Mouse (Mus musculus) heart, embryonic 13.5 days (tissue): ENCODE data around the gene Plxnd1. TPM values are rescaled to one million over a fixed set of nuclear protein-coding genes. Genes with fewer than 3 reads are reported as not detected.

Source experiments
- ATAC-seq: fragments of 200-750 bp; cut with Nextera tagmentation; 2 replicates; pipeline ENCODE4 v1.8.0; 2017; ENCODE audit warnings: moderate TSS enrichment; ENCODE audit not compliant: insufficient number of reproducible peaks, low FRiP score, low TSS enrichment; ENCODE audit errors: extremely low read depth
- H3K27ac ChIP-seq: fragments of 300-500 bp; sonication (generic); replicated peaks from 2 replicates; pipeline ENCODE4 v1.5.1; 2015; ENCODE audit warnings: moderate library complexity, mild to moderate bottlenecking, inconsistent platforms
- H3K27me3 ChIP-seq: fragments of 300-500 bp; sonication (generic); replicated peaks from 2 replicates; pipeline ENCODE4 v1.6.1; 2015; ENCODE audit warnings: mild to moderate bottlenecking, inconsistent platforms
- H3K36me3 ChIP-seq: fragments of 300-500 bp; sonication (generic); 2 replicates; pipeline ENCODE4 v1.6.1; 2015; ENCODE audit warnings: mild to moderate bottlenecking, inconsistent platforms
- H3K4me1 ChIP-seq: fragments of 300-500 bp; sonication (generic); 2 replicates; pipeline ENCODE4 v1.6.1; 2015; ENCODE audit warnings: inconsistent platforms
- H3K4me2 ChIP-seq: fragments of 300-500 bp; sonication (generic); 2 replicates; pipeline ENCODE4 v1.6.1; 2015; ENCODE audit warnings: inconsistent platforms, mild to moderate bottlenecking, moderate library complexity
- H3K4me3 ChIP-seq: fragments of 300-500 bp; sonication (generic); 2 replicates; pipeline ENCODE4 v1.5.1; 2015; ENCODE audit warnings: moderate library complexity, mild to moderate bottlenecking, inconsistent platforms
- H3K9ac ChIP-seq: fragments of 300-500 bp; sonication (generic); 2 replicates; pipeline ENCODE4 v1.6.1; 2015; ENCODE audit warnings: inconsistent platforms, mild to moderate bottlenecking, moderate library complexity
- H3K9me3 ChIP-seq: fragments of 300-500 bp; sonication (generic); 2 replicates; pipeline ENCODE4 v1.6.1; 2016; ENCODE audit warnings: inconsistent platforms
- WGBS: fragments of 180-500 bp; shearing (Covaris S2); methylation state at CpG from one replicate; pipeline ENCODE4 v1.1.7; 2015; ENCODE audit warnings: mixed read lengths; 5-methylcytosine and 5-hydroxymethylcytosine counted together
- polyA plus RNA-seq: library from polyadenylated mRNA; unstranded; fragments of >200 nt; fragmentation: Nextera tagmentation; extraction: Ambion mirVana; gene quantifications from 2 replicates; pipeline ENCODE4 v1.2.1, GENCODE M21; 2015

Gene Plxnd1
- polyA plus RNA-seq, 1 experiment from 2014 or later, result 39.6 TPM

DNA sequence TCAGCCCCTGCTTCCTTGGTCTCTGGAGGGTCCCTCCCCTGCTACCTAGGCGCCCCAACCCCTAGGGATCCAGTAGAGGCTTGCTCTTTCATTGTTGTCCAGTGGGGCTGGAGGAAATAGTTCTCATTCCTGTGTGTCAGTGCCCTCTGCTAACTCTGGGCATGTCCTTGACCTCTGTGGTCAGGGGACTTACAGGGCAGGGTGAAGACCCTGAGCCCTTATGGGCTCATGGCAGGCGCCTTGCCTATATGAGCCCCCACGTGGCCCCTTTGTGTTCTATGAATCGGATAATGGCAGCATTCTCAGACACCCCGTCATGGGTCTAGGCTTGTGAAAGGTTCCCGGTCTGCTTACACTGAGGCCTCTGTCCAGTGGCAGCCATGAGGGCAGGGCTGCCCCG lies 4.0 kb upstream of the Plxnd1 start:
- Histone ChIP-seq H3K9ac (peak overlapping the region; percentile 42; the same call in 1 of the 2 replicates), H3K9me3 (peaks cover 10% of the 10 kb centered on the region), H3K27me3 (peaks cover 12% of the 10 kb centered on the region), H3K4me1 (peaks cover 64% of the 10 kb centered on the region), H3K27ac (peak overlapping the region; percentile 88), H3K36me3 (no peaks in the 10 kb centered on the region), H3K4me2 (peak overlapping the region; percentile 24), H3K4me3 (no peak overlapping the region)
- no peak for ATAC-seq
- WGBS, result 74% methylated on average over 7 of the region's 7 CpGs

DNA sequence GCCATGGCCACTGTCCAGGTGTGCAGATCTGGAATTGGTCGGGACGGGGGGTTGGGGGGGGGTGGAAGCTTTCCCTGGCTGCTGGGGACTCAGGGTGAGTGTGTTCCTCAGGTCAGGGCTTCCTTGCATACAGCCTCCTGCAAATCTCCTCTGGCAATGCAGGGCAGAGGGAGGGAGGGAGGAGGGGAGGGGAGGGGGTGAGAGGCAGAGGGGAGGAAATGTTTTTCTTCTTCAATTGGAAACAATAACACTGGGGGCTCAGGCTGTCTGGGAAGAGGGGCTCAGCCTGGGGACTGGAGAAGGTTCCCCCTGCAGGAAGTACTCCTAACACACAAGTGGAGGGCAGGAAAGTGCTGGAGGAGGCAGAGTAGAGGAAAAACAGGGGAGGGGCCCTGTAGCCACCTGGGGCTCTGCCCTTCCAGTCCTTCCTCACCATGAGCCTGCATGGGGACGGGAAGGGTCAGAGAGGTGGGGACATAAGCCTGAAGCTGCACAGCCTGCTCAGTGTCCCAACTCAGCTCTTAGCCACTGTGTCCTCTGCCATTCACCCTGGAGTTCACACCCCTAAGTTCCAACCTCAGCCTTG lies 3.0 kb upstream of the Plxnd1 start:
- Histone ChIP-seq H3K4me2 (peak overlapping the region; percentile 24), H3K4me1 (peaks cover 66% of the 10 kb centered on the region), H3K36me3 (no peaks in the 10 kb centered on the region), H3K27ac (peak overlapping the region; percentile 88), H3K9me3 (peaks cover 10% of the 10 kb centered on the region), H3K4me3 (no peak overlapping the region), H3K9ac (no peak overlapping the region), H3K27me3 (peaks cover 22% of the 10 kb centered on the region)
- WGBS, result 22% methylated on average over 3 of the region's 3 CpGs
- no peak for ATAC-seq

DNA sequence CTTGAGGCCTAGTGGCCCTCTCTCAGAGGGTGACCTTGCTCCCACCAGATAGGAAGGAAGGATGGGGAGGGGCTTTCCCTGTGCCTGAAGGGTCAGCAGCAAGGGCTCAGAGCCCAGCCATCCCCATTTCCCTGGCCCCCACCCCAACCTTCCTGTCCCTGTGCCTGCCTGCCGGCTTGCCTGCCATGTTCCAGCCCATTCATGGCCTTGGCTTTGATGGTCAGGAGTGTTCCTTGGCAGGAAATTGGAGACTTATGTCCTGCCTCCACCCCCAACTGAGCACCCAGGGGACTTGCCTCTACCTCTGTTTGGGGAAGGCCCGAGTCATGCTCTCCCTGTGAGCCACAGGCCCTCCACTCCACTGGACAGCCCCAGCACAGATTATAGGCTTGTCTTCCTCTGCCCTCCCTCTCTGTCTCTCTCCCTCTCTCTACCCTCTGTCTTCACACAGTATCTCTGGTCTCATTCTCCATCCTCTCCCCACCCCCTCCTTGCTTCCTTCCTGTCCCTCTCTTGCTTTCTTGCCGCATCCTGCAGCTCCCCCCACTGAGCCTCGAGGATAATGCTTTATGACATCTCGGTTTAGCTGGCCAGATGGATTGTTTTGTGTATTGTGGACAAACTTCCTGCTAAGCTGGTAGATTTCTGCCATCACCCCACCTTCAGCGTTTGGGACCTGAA lies 1.5 kb upstream of the Plxnd1 start:
- peaks cover 10% of the 10 kb centered on the region for H3K9me3 ChIP-seq
- H3K27me3 ChIP-seq, result peaks cover 29% of the 10 kb centered on the region
- H3K9ac ChIP-seq, result no peak overlapping the region
- no peak for ATAC-seq
- WGBS, result 30% methylated on average over 6 of the region's 6 CpGs
- peak overlapping the region; percentile 88 for H3K27ac ChIP-seq
- peak overlapping the region; percentile 76 for H3K4me2 ChIP-seq
- no peak overlapping the region for H3K4me3 ChIP-seq
- peaks cover 68% of the 10 kb centered on the region for H3K4me1 ChIP-seq
- H3K36me3 ChIP-seq, result no peaks in the 10 kb centered on the region

GRCm38 (mm10) chr6:115995531-115995941 lies 731 bp upstream of the Plxnd1 start:
- H3K27ac ChIP-seq, result peak overlapping the region; percentile 88
- H3K4me2 ChIP-seq, result peak overlapping the region; percentile 76
- H3K27me3 ChIP-seq, result peaks cover 31% of the 10 kb centered on the region
- H3K9ac ChIP-seq, result 0 out of 2 replicates have a peak overlapping the region, but pooled peaks have one; percentile 57
- no peaks in the 10 kb centered on the region for H3K36me3 ChIP-seq
- H3K4me1 ChIP-seq, result peaks cover 75% of the 10 kb centered on the region
- 46% methylated on average over 4 of the region's 4 CpGs for WGBS
- ATAC-seq, result no peak
- peak overlapping the region; percentile 67 for H3K4me3 ChIP-seq
- H3K9me3 ChIP-seq, result peaks cover 10% of the 10 kb centered on the region

- Histone ChIP-seq H3K9me3 (peaks cover 10% of the 10 kb centered on the region), H3K27ac (peak overlapping the region; percentile 88), H3K36me3 (no peaks in the 10 kb centered on the region), H3K4me3 (peak overlapping the region; percentile 67), H3K4me1 (peaks cover 84% of the 10 kb centered on the region), H3K27me3 (peaks cover 33% of the 10 kb centered on the region), H3K9ac (peak overlapping the region; percentile 86), H3K4me2 (peak overlapping the region; percentile 76)
- no peak for ATAC-seq
- under 1% methylated on average over 90 of the region's 93 CpGs for WGBS
These were observed 494 bp downstream of the Plxnd1 start for GRCm38 (mm10) chr6:115994146-115994876.

DNA sequence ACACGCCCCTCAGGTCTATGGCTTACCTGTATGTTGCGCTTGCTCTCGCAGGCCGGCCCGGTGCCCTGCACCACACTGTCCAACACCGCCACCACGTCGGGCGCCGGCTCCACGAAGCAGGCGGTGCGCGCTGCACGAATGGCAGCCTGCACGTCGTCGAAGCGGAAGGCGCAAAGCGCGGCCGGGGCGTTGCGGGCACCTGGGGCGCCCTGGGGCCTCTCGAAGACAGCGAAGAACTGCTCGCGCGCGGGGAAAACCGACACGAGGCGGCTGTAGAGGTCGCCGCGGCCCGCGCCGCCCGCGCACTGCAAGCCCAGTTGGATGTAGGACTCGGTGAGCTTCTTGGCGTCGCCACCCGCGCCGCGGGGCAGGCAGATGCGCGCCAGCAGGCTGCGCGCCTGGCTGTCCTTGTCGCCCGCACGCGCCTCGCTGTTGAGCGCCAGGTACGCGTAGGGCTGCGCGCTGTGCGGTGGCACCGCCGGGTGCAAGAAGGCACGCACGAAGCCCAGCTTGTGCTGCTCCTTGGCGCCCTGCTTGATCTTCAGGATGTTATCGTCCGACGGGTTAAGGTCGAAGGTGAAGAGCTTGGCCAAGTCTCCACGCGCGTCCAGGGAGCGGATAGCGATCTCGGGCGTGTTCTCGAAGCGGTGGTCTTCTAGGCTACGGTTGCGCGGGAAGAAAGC lies 1.2 kb downstream of the Plxnd1 start:
- peak overlapping the region; percentile 86 for H3K9ac ChIP-seq
- H3K27me3 ChIP-seq, result peaks cover 33% of the 10 kb centered on the region
- peak overlapping the region; percentile 88 for H3K27ac ChIP-seq
- no peaks in the 10 kb centered on the region for H3K36me3 ChIP-seq
- ATAC-seq, result no peak
- H3K4me1 ChIP-seq, result peaks cover 84% of the 10 kb centered on the region
- 2% methylated on average over 86 of the region's 86 CpGs for WGBS
- H3K4me2 ChIP-seq, result peak overlapping the region; percentile 76
- peak overlapping the region; percentile 67 for H3K4me3 ChIP-seq
- H3K9me3 ChIP-seq, result peaks cover 10% of the 10 kb centered on the region

GRCm38 (mm10) chr6:115992981-115993380 lies 1.8 kb downstream of the Plxnd1 start:
- H3K27me3 ChIP-seq, result peaks cover 33% of the 10 kb centered on the region
- whole genome bisulfite sequencing, result 41% methylated on average over 6 of the region's 6 CpGs
- peak overlapping the region; percentile 67 for H3K4me3 ChIP-seq
- peaks cover 79% of the 10 kb centered on the region for H3K4me1 ChIP-seq
- H3K9ac ChIP-seq, result peak overlapping the region; percentile 86
- H3K9me3 ChIP-seq, result peaks cover 10% of the 10 kb centered on the region
- H3K36me3 ChIP-seq, result no peaks in the 10 kb centered on the region
- peak overlapping the region; percentile 76 for H3K4me2 ChIP-seq
- peak overlapping the region; percentile 88 for H3K27ac ChIP-seq
- no peak for ATAC-seq

- H3K9me3 ChIP-seq, result peaks cover 10% of the 10 kb centered on the region
- WGBS, result 38% methylated on average over 10 of the region's 10 CpGs
- H3K36me3 ChIP-seq, result no peaks in the 10 kb centered on the region
- peak overlapping the region; percentile 76 for H3K4me2 ChIP-seq
- H3K4me1 ChIP-seq, result peaks cover 78% of the 10 kb centered on the region
- no peak for ATAC-seq
- H3K27ac ChIP-seq, result peak overlapping the region; percentile 71
- H3K9ac ChIP-seq, result peak overlapping the region; percentile 86
- peaks cover 33% of the 10 kb centered on the region for H3K27me3 ChIP-seq
- peak overlapping the region; percentile 67 for H3K4me3 ChIP-seq
These were observed 2.8 kb downstream of the Plxnd1 start for GRCm38 (mm10) chr6:115991881-115992620.

GRCm38 (mm10) chr6:115991108-115991880 lies 3.5 kb downstream of the Plxnd1 start:
- Histone ChIP-seq H3K36me3 (no peaks in the 10 kb centered on the region), H3K4me3 (peak overlapping the region; percentile 67), H3K9ac (peak overlapping the region; percentile 86), H3K4me2 (peak overlapping the region; percentile 76), H3K4me1 (peaks cover 78% of the 10 kb centered on the region), H3K27me3 (peaks cover 33% of the 10 kb centered on the region), H3K27ac (peak overlapping the region; percentile 71), H3K9me3 (peaks cover 10% of the 10 kb centered on the region)
- ATAC-seq, result no peak
- WGBS, result 34% methylated on average over 13 of the region's 13 CpGs

DNA sequence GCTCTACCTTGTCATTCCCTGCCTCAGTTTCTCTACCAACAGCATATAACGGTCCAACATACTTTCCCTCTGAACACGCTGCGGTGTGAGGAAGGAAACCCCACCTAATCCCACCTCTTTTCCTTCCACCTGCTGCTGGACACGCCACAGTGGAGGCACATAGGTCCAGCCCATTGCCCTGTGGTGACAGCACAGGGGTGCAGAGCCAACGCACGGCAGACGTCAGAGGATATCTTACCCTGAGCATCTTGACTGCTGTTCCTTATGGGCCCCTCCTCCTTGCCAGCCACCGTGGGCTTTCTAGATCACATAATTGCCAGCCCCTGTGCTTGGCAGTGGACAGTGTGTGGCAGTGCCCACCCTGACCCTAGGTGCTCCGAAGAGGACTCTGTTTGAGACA lies 4.3 kb downstream of the Plxnd1 start:
- 71% methylated on average over 9 of the region's 9 CpGs for WGBS

More for the DNA sequence above, 4.3 kb downstream of the Plxnd1 start:
- H3K36me3 ChIP-seq, result no peaks in the 10 kb centered on the region
- no peak for ATAC-seq
- peaks cover 78% of the 10 kb centered on the region for H3K4me1 ChIP-seq
- H3K9me3 ChIP-seq, result peaks cover 10% of the 10 kb centered on the region
- peak overlapping the region; percentile 76 for H3K4me2 ChIP-seq
- peak overlapping the region; percentile 67 for H3K4me3 ChIP-seq
- peak overlapping the region; percentile 86 for H3K9ac ChIP-seq
- peaks cover 33% of the 10 kb centered on the region for H3K27me3 ChIP-seq
- H3K27ac ChIP-seq, result peak overlapping the region; percentile 71; the same call in 1 of the 2 replicates
